Mouse (Mus musculus): ENCODE results near the gene Olfr1342. TPM values are rescaled to one million over a fixed set of nuclear protein-coding genes. Genes with fewer than 3 reads are reported as not detected.

Gene Olfr1342
- under 1 TPM in 1 of 2 experiments, not detected in 1; 0.26 TPM for polyA plus RNA-seq (2017; shearing (Covaris generic))

DNA sequence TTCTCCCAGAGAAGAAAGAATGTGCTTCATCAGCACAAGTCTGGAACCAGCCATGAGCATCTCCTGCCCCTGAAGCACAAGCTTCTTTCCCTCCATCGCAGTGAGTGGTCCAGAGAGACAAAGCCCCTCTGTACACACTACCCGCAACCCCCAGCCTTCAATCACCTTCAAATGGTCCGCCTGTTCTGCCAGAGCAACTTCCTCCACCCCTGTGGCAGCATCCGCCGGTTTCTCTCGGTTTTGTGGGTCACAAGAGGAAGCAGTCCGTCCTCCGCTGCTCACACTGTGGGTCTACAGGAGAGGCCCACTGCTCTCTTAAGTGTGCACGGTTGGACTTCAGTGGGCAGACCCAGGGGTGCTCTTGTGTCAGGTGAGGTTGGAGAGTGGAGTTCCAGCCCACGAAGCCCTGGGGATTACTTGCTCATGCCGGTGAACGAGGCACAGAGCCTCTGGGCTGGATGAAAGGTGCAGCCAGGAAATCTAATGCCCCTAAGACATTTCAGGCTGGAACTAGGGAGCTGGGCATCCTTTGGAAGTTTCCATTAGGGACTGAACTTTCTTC, at the start of gene Olfr1342:
TSS of gene Olfr1342 (minus strand) at position 345 of the 562 bp plus-strand sequence.
- ATAC-seq, result no peak

DNA sequence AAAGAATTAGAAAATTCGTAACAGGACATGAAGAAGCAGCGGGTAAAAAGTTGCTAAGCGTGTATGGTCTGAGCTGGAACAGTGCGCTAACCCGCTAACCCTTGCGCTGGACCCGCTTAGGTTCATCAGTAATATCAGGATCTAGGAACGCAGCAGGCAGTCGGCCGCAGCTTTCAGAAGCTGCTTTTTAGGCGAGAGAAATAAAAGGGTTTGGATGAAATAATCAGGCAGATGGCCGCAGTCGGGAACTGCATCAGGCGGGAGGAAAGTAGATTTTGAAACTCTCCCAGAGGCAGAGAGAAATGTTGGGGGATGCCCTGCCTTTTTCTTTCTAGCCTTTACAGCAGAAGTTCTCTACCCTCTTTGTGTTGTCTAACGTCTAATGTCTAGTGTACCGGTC, 49.3 kb upstream of the Olfr1342 start:
- no peak for ATAC-seq

DNA sequence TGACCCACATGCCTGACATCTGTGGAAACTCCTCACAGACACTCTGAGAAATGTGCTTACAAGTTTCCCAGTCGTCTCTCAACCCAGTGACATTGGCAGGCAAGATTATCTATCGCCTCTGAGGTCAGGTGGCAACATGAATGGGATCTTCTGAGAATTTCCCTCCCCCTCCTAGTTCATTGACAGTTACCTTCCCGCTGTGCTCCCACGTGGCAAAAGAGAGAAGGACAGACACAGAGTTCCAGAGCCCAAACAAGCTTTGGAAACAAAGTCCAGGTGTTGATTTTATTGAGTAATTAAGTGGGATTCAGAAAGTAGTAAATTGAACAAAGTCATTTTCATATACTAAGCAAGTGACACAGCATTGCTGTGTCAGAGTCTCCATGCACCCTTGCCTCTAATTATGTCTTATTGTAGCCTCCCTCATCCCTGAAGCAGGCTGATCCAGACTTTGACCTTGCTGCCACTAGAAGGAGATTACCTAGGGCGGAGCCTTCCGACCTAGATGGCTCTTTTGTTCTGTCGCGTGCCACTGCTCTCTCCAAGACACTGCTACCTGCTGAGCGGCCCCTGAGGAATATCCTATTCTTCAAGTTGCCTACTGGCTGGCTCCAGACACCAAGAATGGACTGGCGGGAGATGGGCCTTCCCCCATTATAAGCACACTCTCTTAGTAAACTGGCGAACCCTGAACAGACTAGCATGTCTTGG, 48.6 kb upstream of the Olfr1342 start:
- no peak for ATAC-seq

DNA sequence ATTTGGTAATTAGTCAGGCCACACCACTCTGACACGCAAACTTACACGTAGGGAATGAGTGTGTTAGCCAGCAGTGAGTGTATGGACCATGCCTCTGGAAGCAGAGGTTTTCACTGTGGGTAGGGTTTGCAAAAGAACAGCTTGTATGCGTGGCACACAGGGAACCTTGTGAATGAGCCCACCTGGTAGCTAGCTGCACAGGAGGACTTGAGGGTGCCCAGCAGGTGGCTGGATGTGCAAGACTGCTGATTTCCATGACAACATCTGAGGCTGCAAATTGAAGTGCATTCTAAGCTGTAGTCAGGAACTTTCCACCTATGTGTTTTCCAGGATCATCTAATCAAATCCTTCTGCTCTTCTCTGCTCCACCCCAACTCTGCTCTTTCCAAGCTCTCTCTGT, 47.0 kb upstream of the Olfr1342 start:
- no peak for ATAC-seq

DNA sequence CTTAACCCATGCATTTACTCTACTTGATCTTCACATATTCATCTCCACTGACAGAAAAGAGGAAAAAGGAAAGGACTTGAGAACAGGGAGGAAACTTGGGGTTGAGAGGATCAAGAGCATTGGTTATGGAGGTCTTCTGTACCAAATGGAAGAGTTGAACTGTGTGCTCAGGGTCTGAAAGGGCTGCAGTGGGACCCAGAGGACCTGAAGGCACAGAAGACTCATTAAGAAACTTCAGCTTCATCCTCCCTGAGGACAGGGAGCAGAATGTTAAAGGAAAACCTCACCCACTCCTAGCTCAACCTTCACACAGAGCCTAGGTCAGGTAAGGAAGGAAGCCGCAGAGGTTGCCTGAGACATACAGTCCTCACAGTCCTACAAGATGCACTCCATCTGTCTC, 39.3 kb upstream of the Olfr1342 start, which contains the start of gene Olfr1339:
TSS of gene Olfr1339 (plus strand) at position 301 of the 400 bp plus-strand sequence.
- no peak for ATAC-seq

DNA sequence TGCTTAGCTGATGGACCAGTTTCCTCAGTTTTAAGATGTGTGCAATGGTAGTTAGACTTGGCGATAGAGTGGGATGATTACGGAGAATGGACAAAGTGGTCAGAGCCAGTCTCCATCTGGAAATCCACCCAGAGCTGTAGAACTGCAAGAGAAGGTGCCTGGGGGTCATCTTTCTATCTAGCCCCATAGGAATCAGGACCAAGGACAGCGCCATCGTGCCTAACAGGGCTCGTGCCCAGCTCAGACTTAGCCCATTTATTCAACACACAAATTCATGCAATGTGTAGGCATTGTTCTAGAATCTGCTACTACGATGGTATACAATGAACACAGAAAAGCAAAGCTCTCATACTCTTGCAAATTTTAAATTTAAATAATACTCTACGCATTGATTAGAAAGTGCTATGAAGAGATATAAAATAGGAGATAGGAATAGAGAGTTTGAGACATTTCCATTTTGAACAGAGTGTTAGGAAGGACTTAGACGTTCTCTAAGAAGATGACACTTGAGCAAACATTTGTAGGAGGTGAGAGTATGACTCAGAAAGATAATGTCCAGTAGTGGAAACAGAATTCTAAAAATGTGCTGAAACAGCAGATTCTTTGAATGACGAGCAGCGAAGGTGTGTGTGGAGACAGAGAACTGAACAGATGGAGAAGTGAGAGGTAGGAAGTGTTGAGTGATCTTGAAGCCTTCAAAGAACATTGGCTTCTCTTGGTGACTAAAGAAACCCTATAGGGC, 29.4 kb upstream of the Olfr1342 start:
- no peak for ATAC-seq

DNA sequence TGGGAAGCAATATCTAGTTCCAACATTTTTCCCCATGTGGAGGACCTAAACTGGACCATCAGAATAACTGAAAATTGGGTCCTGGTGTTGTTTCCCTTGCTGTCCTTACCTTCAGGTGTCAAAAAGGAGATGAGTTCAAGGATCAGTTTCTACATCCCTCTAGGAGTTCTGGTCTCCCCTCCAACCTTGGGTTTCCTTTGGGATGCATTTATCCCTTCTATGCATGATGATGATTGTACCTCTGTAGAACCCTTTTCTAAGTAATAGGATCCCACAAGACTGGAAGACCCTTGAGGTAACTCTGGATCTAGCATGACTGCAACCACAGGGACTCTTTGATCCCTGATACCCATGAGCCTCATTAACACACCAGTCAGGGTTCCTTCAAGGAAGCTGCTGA, 27.3 kb upstream of the Olfr1342 start, which contains the start of gene Olfr1340:
TSS of gene Olfr1340 (plus strand) at position 301 of the 400 bp plus-strand sequence.
- ATAC-seq, result no peak

DNA sequence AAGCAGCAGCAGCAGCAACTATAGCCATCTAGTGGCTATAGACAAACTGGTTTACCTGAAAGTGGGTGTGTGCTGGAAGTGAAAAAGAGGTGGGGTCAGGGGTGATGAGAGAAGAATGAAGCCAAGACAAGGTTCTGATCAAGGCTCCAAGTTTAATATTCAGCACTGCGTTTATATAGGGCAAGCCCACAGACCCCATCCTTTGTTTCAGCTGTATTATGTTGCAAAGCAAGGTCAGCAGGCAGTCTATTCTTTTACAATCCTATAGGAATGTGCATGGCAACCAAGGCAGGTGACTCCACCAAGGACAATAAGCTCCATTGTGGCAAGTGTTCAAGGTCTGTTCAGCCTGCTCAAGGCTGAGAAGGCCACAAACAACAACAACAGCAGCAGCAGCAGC, 19.1 kb upstream of the Olfr1342 start:
- ATAC-seq, result no peak

DNA sequence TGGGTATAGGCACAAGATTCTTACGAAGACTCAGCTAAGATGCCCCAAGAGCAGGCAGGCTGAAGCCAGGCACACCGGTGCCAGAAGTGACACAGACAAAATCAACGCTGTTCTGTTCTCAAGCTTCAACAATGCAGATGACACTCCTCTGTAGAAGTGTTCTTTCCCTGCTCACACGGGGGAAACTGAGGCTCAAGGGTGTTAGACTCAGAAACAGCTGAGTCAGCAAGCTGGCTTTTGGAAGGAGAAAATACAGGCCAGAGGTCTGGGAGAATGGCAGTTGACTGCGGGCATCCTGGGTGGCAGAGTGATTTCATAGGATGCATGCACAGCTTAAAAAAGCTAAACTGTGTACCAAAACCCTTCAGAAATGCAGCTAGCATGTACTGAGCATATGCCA, 15.5 kb upstream of the Olfr1342 start:
- ATAC-seq, result no peak

DNA sequence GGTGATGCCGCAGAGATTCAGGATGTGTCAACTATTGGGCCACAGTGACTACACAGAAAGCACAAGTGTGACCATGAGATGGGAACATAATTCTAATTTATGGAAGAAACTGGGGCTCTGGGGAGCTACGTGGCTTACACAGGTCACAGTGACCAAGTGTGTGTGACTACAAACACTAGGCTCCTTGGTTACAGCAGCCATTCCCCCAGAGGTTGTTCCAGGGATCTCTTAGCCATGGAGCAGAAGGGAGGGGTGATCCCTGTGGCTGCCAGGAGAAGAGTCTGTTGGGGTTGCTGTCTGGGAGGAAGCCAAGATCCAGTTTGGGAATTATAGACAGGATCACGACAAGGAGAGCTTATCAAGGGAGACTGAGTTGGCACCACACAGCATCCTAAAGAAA, 10.7 kb upstream of the Olfr1342 start, which contains the start of gene Olfr1341:
TSS of gene Olfr1341 (plus strand) at position 301 of the 400 bp plus-strand sequence.
- ATAC-seq, result no peak

DNA sequence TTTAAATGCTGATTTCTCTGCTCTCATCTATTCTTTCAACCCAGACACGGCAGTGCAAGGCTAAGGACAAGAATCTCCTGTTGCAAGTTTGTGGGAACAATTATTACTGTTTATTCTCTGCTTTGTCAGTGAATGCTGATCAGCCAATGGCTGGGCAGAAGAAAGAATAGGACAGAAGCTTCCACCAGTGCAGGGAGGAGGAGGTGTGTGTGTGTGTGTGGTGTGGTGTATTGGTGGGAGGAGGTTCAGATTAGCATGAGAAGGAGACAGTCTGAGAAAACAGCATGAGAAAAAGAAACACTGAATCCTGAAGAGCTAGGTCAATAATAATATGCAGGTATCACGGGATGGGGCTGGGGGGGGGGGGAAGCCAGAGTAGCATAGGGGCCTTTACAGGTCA, 1.3 kb upstream of the Olfr1342 start:
- no peak for ATAC-seq

DNA sequence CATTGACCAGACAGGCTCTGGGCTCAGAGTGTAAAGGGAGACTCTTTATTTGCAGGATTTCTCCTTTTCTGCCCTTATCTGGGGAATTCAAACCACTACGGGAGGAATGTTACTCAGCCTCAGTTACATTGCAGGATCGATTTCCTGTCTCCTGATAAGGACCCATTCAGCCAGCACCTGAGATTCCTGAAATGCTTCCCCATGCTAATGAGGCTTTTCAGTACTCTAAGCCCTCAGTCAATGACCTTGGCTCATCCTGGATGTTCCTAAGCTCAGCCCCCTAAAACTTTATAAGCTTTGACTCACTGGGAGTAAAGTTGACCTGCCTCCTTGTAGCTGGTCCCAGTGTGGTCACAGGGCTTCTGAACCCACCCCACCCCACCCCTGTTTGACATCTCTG, 5.5 kb downstream of the Olfr1342 start:
- ATAC-seq, result no peak

DNA sequence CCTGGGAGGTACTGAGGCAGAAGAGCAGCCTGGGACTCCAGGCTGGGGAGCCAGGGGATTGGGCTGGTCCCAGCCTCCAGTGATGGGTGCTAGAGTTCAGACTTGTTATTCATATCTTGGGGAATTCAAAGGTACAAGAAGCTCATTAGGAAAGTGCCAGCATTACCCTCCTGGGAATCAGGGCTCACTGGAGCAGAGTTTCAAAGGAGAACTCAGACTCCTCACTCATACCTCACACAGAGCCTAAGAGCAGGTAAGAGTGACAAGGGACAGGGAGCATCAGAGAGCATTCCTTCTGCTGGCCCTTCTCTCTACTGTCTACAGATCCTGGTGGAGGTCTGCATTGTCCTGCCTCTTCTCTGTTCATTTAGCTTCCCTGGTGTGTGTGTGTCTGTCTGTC, 33.9 kb downstream of the Olfr1342 start, which contains the start of gene Olfr62:
TSS of gene Olfr62 (plus strand) at position 301 of the 400 bp plus-strand sequence.
- no peak for ATAC-seq

DNA sequence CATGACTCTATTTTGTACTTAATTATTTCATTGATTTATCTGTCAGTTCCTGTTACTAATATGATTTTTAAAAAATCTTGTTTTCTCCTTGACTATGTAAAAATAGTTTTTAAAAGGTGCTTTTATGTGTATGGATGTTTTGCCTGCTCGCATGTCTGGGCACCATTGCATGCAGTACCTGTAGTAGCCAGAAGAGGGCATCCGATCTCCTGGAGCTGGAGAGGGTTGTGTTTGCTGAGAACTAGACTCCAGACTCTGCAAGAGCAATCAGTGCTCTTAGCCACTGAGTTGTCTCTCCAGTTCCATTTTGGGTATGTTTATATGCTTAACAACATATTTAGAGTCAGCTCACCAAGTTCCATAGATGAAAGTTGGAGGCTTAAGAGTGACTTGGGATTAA, 47.3 kb downstream of the Olfr1342 start:
- no peak for ATAC-seq

DNA sequence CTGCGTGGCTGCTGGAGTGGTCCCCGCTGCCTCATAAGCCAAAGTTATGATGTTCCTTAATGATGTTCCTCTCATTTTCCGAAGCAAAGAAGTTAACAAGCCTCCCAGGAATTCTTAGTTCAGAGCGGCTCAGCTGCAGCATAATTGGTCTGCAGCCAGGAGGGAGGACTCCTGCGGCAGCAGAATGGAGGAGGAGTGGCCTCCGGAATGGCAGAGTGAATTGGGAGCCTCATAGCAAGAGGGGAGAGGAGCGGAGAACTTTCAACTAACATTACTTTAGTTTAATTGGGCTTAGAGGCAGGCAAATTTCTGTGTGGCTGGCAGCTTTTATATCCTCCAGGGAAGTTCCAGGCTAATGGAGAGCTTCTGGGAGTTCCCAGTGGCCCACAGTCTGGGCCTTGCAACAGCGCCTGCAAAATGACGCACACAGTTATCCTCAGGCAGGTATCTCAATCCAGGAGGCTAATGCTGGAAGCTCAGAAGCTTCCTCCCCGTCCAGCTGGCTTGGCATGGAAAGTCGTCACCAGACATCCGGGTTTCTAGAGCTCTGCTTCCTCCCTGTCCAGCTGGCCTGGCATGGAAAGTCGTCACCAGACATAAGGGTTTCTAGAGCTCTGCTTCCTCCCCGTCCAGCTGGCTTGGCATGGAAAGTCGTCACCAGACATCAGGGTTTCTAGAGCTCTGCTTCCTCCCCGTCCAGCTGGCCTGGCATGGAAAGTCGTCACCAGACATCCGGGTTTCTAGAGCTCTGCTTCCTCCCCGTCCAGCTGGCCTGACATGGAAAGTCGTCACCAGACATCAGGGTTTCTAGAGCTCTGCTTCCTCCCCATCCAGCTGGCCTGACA, 50.0 kb downstream of the Olfr1342 start:
- no peak for ATAC-seq

Other genes starting within 250 kb of the Olfr1342 start
- gene Mpl, start 235.2 kb downstream of the Olfr1342 start, polyA plus RNA-seq (2017; shearing (Covaris generic)), result not detected
- under 1 TPM in 1 of 2 experiments, not detected in 1; 0.16 TPM for gene Tie1, start 202.7 kb downstream of the Olfr1342 start, polyA plus RNA-seq (2017; shearing (Covaris generic))
- gene 2610528J11Rik, start 165.8 kb downstream of the Olfr1342 start, polyA plus RNA-seq (2017; shearing (Covaris generic)), result not detected
- gene Tmem125, start 148.7 kb downstream of the Olfr1342 start, polyA plus RNA-seq (2017; shearing (Covaris generic)), result not detected
- gene Cfap57, start 72.0 kb downstream of the Olfr1342 start, polyA plus RNA-seq (2017; shearing (Covaris generic)), result not detected
- gene Ebna1bp2, start 72.0 kb downstream of the Olfr1342 start, polyA plus RNA-seq (2017; shearing (Covaris generic)), result 100 to 1,000 TPM; 167 to 193 TPM
- not detected for gene Olfr62, start 33.8 kb downstream of the Olfr1342 start, polyA plus RNA-seq (2017; shearing (Covaris generic))
- under 1 TPM in 1 of 2 experiments, not detected in 1; 0.09 TPM for gene Olfr1341, start 10.8 kb upstream of the Olfr1342 start, polyA plus RNA-seq (2017; shearing (Covaris generic))
- gene Olfr1340, start 27.4 kb upstream of the Olfr1342 start, polyA plus RNA-seq (2017; shearing (Covaris generic)), result not detected
- gene Olfr1339, start 39.4 kb upstream of the Olfr1342 start, polyA plus RNA-seq (2017; shearing (Covaris generic)), result not detected
- gene Olfr1338, start 66.0 kb upstream of the Olfr1342 start, polyA plus RNA-seq (2017; shearing (Covaris generic)), result not detected
- not detected for gene Olfr1337, start 89.8 kb upstream of the Olfr1342 start, polyA plus RNA-seq (2017; shearing (Covaris generic))
- not detected for gene Olfr1335, start 117.2 kb upstream of the Olfr1342 start, polyA plus RNA-seq (2017; shearing (Covaris generic))
- gene Olfr1333, start 143.5 kb upstream of the Olfr1342 start, polyA plus RNA-seq (2017; shearing (Covaris generic)), result not detected
- not detected for gene Olfr1331, start 171.9 kb upstream of the Olfr1342 start, polyA plus RNA-seq (2017; shearing (Covaris generic))
- under 1 TPM in 1 of 2 experiments, not detected in 1; 0.20 TPM for gene Olfr1330, start 195.8 kb upstream of the Olfr1342 start, polyA plus RNA-seq (2017; shearing (Covaris generic))
- not detected for gene Olfr1329, start 224.7 kb upstream of the Olfr1342 start, polyA plus RNA-seq (2017; shearing (Covaris generic))
- not detected for gene Olfr1328, start 245.9 kb upstream of the Olfr1342 start, polyA plus RNA-seq (2017; shearing (Covaris generic))